Mouse (Mus musculus): Measurements from ENCODE around the gene Rarres2. TPM values are rescaled to one million over a fixed set of nuclear protein-coding genes. Genes with fewer than 3 reads are reported as not detected.
A peak's percentile ranks its signal among the peaks of the same experiment; 100 is the strongest.
"Not testable (repeated sequence)": the region's sequence is repeated elsewhere in the genome, so short reads cannot be mapped to it uniquely, and the experiment has no call there.

Gene Rarres2
- polyA plus RNA-seq, 1 experiment from 2014 or later, result 8.2 TPM

DNA sequence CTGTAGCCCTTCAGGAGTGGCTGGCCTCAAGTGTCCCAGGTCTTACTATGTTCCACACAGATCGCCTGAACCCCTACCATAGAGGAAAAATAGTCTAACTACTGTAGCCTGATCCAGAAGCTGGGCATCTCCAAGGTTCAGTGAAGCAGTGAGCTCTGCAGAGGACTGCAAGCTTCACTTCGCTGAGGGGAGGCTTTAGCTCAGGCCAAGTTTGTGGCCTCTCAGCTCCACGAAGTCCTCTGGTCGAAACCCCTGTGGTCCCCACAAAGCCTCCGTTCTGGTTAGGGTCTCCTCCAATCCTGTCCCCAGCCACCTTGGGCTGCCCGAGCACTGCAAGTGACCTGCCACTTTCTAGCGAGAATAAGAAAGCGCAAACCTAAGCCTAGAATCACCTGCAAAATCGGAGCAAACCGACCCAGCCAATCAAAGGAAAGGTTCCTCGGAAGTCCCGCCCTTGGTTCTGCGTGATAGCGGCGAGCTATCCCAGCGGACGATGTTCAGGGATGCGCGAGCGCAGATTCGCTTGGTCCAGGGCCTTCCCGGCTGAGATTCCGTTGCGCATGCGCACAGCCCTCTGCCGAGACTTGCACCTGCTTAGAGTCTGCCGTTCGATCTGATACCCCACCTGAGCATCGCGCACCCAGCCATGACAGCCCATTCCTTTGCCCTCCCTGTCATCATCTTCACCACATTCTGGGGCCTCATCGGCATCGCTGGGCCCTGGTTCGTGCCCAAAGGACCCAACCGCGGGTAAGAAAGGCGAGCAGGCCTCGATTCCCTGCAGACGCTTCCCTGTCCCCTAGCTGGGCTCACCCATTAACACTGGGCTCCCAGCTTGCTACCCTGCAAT, 35.3 kb downstream of the Rarres2 start, which contains the start of gene Atp6v0e2:
Gene Atp6v0e2 (plus strand): TSS at position 511 of the 850 bp plus-strand sequence.
- peak within 1 kb of the TSS; percentile 87 for H3K27ac ChIP-seq
- H3K36me3 ChIP-seq (replicated peaks; ENCODE audit: control insufficient read depth, insufficient read depth), result peaks cover 33% of the 10 kb centered on the region
- peak within 1 kb of the TSS; percentile 99 for H3K9ac ChIP-seq
- 4% methylated on average over 38 of the region's 38 CpGs for WGBS
- H3K4me2 ChIP-seq (replicated peaks), result peak within 1 kb of the TSS; percentile 97
- peak; percentile 96 for ATAC-seq (ENCODE audit: low FRiP score)
- H3K4me1 ChIP-seq (replicated peaks; ENCODE audit: control insufficient read depth, insufficient read depth, low read length), result peaks cover 28% of the 10 kb centered on the region
- peak; percentile 98 for DNase-seq (ENCODE audit: low spot score)
- H3K27me3 ChIP-seq (ENCODE audit: control insufficient read depth, insufficient read depth, low read length), result no peaks in the 10 kb centered on the region
- peak within 1 kb of the TSS; percentile 87 for H3K4me3 ChIP-seq (replicated peaks; ENCODE audit: low read length)
- H3K9me3 ChIP-seq (ENCODE audit: control insufficient read depth, low read length), result no peaks in the 10 kb centered on the region

GRCm38 (mm10) chr6:48536091-48536490, 36.5 kb downstream of the Rarres2 start:
- Histone ChIP-seq H3K27ac (no peak overlapping the region), H3K27me3 (ENCODE audit: control insufficient read depth, insufficient read depth, low read length) (no peaks in the 10 kb centered on the region), H3K36me3 (replicated peaks; ENCODE audit: control insufficient read depth, insufficient read depth) (peaks cover 26% of the 10 kb centered on the region), H3K9me3 (ENCODE audit: control insufficient read depth, low read length) (no peaks in the 10 kb centered on the region), H3K4me3 (replicated peaks; ENCODE audit: low read length) (no peak overlapping the region), H3K9ac (0 out of 2 replicates have a peak overlapping the region, but pooled peaks have one; percentile 99), H3K4me1 (replicated peaks; ENCODE audit: control insufficient read depth, insufficient read depth, low read length) (peaks cover 28% of the 10 kb centered on the region), H3K4me2 (replicated peaks) (no peak overlapping the region; the same call in 1 of the 2 replicates)
- DNase-seq (ENCODE audit: low spot score) (no peak), ATAC-seq (ENCODE audit: low FRiP score) (no peak)
- 65% methylated on average over 4 of the region's 4 CpGs for WGBS

DNA sequence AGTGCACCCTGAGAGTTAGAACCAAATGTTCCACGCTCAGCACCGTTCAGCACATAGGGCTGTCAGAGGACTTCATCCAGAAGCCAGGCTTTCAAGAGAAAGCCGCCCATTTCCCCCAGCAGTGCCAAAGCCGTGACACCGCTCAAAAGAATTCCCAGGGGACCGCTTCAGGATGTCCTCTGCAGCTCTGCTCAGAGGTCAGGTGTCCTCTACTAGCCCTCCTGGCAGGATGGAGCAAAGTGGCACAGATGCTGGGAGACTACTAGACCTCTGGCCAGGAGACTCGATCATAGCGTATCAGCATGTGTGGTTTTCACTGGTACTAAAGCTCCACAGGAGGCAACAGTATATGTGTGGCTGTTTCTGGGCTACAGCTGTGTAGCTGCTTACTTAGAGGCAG, 37.7 kb downstream of the Rarres2 start:
- Histone ChIP-seq H3K27ac (no peak overlapping the region), H3K9me3 (ENCODE audit: control insufficient read depth, low read length) (no peaks in the 10 kb centered on the region), H3K9ac (no peak overlapping the region), H3K27me3 (ENCODE audit: control insufficient read depth, insufficient read depth, low read length) (no peaks in the 10 kb centered on the region), H3K4me2 (replicated peaks) (no peak overlapping the region), H3K4me1 (replicated peaks; ENCODE audit: control insufficient read depth, insufficient read depth, low read length) (peaks cover 27% of the 10 kb centered on the region), H3K36me3 (replicated peaks; ENCODE audit: control insufficient read depth, insufficient read depth) (peaks cover 14% of the 10 kb centered on the region), H3K4me3 (replicated peaks; ENCODE audit: low read length) (no peak overlapping the region)
- DNase-seq (ENCODE audit: low spot score), result no peak
- no peak for ATAC-seq (ENCODE audit: low FRiP score)
- 85% methylated on average over 8 of the region's 8 CpGs for WGBS

DNA sequence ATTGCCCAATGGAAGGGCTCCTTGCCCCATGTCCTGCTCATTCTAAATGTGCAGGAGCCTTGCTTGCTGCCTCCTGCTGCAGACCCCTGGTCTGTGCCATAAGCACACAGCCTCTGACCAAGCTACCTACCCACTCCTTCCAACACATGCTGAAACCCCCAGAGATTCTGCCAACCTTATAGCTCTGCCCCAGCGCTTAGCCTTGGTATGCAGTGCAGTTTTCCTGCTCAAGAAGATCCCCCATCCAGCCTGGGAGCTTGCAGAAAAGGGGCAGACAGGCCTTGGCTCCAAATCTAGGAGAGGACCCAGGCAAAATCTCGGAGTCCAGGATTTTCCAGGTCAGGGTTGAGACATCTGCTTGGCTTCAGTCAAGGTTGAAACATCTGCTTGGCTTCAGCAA, 39.1 kb downstream of the Rarres2 start:
- no peak for ATAC-seq (ENCODE audit: low FRiP score)

GRCm38 (mm10) chr6:48530862-48531261, 41.7 kb downstream of the Rarres2 start:
- WGBS, result 80% methylated on average over 2 of the region's 2 CpGs
- no peak overlapping the region for H3K27ac ChIP-seq
- H3K4me3 ChIP-seq (replicated peaks; ENCODE audit: low read length), result no peak overlapping the region
- no peaks in the 10 kb centered on the region for H3K27me3 ChIP-seq (ENCODE audit: control insufficient read depth, insufficient read depth, low read length)
- no peaks in the 10 kb centered on the region for H3K4me1 ChIP-seq (replicated peaks; ENCODE audit: control insufficient read depth, insufficient read depth, low read length)
- H3K36me3 ChIP-seq (replicated peaks; ENCODE audit: control insufficient read depth, insufficient read depth), result peaks cover 22% of the 10 kb centered on the region; the same call in 1 of the 2 replicates
- DNase-seq (ENCODE audit: low spot score), result no peak
- no peak overlapping the region for H3K4me2 ChIP-seq (replicated peaks)
- ATAC-seq (ENCODE audit: low FRiP score), result no peak
- no peak overlapping the region for H3K9ac ChIP-seq
- no peaks in the 10 kb centered on the region for H3K9me3 ChIP-seq (ENCODE audit: control insufficient read depth, low read length)

More for the DNA sequence above, 39.1 kb downstream of the Rarres2 start:
- Histone ChIP-seq H3K27ac (no peak overlapping the region), H3K9me3 (ENCODE audit: control insufficient read depth, low read length) (no peaks in the 10 kb centered on the region), H3K9ac (no peak overlapping the region), H3K36me3 (replicated peaks; ENCODE audit: control insufficient read depth, insufficient read depth) (peaks cover 16% of the 10 kb centered on the region; the same call in 1 of the 2 replicates), H3K4me3 (replicated peaks; ENCODE audit: low read length) (no peak overlapping the region), H3K27me3 (ENCODE audit: control insufficient read depth, insufficient read depth, low read length) (no peaks in the 10 kb centered on the region), H3K4me2 (replicated peaks) (no peak overlapping the region), H3K4me1 (replicated peaks; ENCODE audit: control insufficient read depth, insufficient read depth, low read length) (peaks cover 16% of the 10 kb centered on the region)
- DNase-seq (ENCODE audit: low spot score), result no peak
- 78% methylated on average over 2 of the region's 2 CpGs for WGBS

DNA sequence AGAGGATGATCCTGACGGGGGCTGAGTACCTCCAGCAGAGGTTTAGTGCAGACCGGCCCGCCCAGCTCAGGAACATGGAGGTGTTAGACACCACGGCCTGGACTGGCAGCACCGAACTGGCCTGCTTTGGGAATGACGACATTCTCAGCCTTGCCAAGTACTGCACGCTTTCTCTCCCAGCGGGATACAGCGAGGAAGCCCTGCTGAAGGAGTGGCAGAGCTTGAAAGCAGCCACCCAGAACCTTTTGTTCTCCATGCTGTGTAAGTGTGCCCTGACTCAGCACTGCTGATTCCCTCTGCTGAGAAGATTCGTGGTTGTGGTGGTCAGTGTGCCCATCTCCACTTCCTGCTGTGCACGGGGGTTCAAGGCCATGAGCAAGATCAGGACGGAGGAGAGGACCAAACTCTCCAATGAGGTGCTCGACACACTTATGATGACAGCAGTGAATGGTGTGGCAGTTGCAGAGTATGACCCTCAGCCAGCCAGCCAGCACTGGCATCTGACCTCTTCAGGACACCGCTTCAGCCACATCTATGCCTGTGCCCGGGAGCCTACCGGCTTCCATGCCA, 42.6 kb downstream of the Rarres2 start:
- Histone ChIP-seq H3K27me3 (ENCODE audit: control insufficient read depth, insufficient read depth, low read length) (no peaks in the 10 kb centered on the region), H3K4me2 (replicated peaks) (no peak overlapping the region), H3K9me3 (ENCODE audit: control insufficient read depth, low read length) (no peaks in the 10 kb centered on the region), H3K27ac (no peak overlapping the region), H3K4me3 (replicated peaks; ENCODE audit: low read length) (no peak overlapping the region), H3K36me3 (replicated peaks; ENCODE audit: control insufficient read depth, insufficient read depth) (peaks cover 27% of the 10 kb centered on the region), H3K9ac (no peak overlapping the region), H3K4me1 (replicated peaks; ENCODE audit: control insufficient read depth, insufficient read depth, low read length) (no peaks in the 10 kb centered on the region)
- ATAC-seq (ENCODE audit: low FRiP score) (no peak), DNase-seq (ENCODE audit: low spot score) (no peak)
- WGBS, result 84% methylated on average over 16 of the region's 16 CpGs

- peaks cover 27% of the 10 kb centered on the region for H3K36me3 ChIP-seq (replicated peaks; ENCODE audit: control insufficient read depth, insufficient read depth)
- H3K27ac ChIP-seq, result no peak overlapping the region
- H3K4me1 ChIP-seq (replicated peaks; ENCODE audit: control insufficient read depth, insufficient read depth, low read length), result no peaks in the 10 kb centered on the region
- DNase-seq (ENCODE audit: low spot score) (no peak), ATAC-seq (ENCODE audit: low FRiP score) (no peak)
- H3K9ac ChIP-seq, result no peak overlapping the region
- no peaks in the 10 kb centered on the region for H3K27me3 ChIP-seq (ENCODE audit: control insufficient read depth, insufficient read depth, low read length)
- H3K4me2 ChIP-seq (replicated peaks), result no peak overlapping the region
- WGBS, result 82% methylated on average over 14 of the region's 14 CpGs
- H3K4me3 ChIP-seq (replicated peaks; ENCODE audit: low read length), result no peak overlapping the region
- no peaks in the 10 kb centered on the region for H3K9me3 ChIP-seq (ENCODE audit: control insufficient read depth, low read length)
Measured at GRCm38 (mm10) chr6:48529261-48529660, 43.3 kb downstream of the Rarres2 start.

DNA sequence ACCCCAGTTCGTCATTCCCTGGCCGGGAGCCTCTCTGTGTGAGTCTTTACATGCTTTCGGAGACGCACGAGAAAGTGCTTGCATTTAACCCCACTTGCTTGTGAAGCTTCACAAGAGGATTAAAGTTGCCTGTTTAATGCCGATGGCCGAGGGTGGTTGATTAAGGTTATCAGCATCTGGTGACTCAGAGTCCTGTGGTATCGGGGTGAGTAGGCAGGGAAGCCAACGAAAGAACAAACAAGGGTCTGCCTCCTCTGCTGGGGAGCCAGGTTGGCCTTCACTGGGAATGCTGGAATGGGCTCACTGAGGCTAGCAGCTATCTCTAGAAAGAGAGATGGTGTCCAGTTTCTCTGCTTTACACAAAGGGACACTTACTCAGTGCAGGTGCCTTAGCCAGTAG, 44.7 kb downstream of the Rarres2 start:
- Histone ChIP-seq H3K27me3 (ENCODE audit: control insufficient read depth, insufficient read depth, low read length) (no peaks in the 10 kb centered on the region), H3K4me2 (replicated peaks) (no peak overlapping the region), H3K27ac (no peak overlapping the region), H3K4me1 (replicated peaks; ENCODE audit: control insufficient read depth, insufficient read depth, low read length) (no peaks in the 10 kb centered on the region), H3K36me3 (replicated peaks; ENCODE audit: control insufficient read depth, insufficient read depth) (peaks cover 27% of the 10 kb centered on the region), H3K4me3 (replicated peaks; ENCODE audit: low read length) (no peak overlapping the region), H3K9me3 (ENCODE audit: control insufficient read depth, low read length) (no peaks in the 10 kb centered on the region), H3K9ac (no peak overlapping the region)
- 95% methylated on average over 9 of the region's 9 CpGs for WGBS
- DNase-seq (ENCODE audit: low spot score) (no peak), ATAC-seq (ENCODE audit: low FRiP score) (no peak)

GRCm38 (mm10) chr6:48524882-48525281, 47.7 kb downstream of the Rarres2 start:
- not testable (repeated sequence) for H3K27me3 ChIP-seq (ENCODE audit: control insufficient read depth, insufficient read depth, low read length); H3K9ac ChIP-seq; H3K4me2 ChIP-seq (replicated peaks); H3K27ac ChIP-seq; DNase-seq (ENCODE audit: low spot score); H3K4me1 ChIP-seq (replicated peaks; ENCODE audit: control insufficient read depth, insufficient read depth, low read length); H3K4me3 ChIP-seq (replicated peaks; ENCODE audit: low read length); H3K9me3 ChIP-seq (ENCODE audit: control insufficient read depth, low read length); ATAC-seq (ENCODE audit: low FRiP score)
- H3K36me3 ChIP-seq (replicated peaks; ENCODE audit: control insufficient read depth, insufficient read depth), result peaks cover 17% of the 10 kb centered on the region
- 96% methylated on average over 12 of the region's 16 CpGs for WGBS

Measured in hindbrain, embryonic 14.5 days (tissue).